17 mouse cellular contexts compared by ENCODE assay signal in genomic region chr10:62195376-62195775, GRCm38 (mm10). TPM values are rescaled to one million over a fixed set of nuclear protein-coding genes. Genes with fewer than 3 reads are reported as not detected.
DNase-seq lines count a peak whose midpoint lies in the region; ATAC-seq and TF ChIP-seq lines count a peak whose summit lies in the region.
"Had no signal": no experiment of that assay in that cellular context is flagged by ENCODE, and none has a peak within 500 bp of the region (broad histone marks: within the 10 kb centered on the region; RNA-seq: fewer than 3 reads in every experiment).

No protein-coding gene starts in this region.

- no peak for TF ChIP-seq CTCF in C2C12 (IDR thresholded peaks at IDR 0.05; ENCODE audit: control insufficient read depth, insufficient read depth, insufficient read length)
- TF ChIP-seq CTCF in hindbrain, postnatal 0 days (IDR thresholded peaks at IDR 0.05; ENCODE audit: low read depth): no peak

- H3K27me3 ChIP-seq in hindbrain, embryonic 15.5 days: no peaks in the 10 kb centered on the region
- H3K27me3 ChIP-seq in hindbrain, embryonic 14.5 days (ENCODE audit: control insufficient read depth, insufficient read depth, low read length): no peaks in the 10 kb centered on the region
- H3K27me3 ChIP-seq in C2C12 (ENCODE audit: control insufficient read depth, insufficient read depth, insufficient read length): no peaks in the 10 kb centered on the region
- no peaks in the 10 kb centered on the region for H3K27me3 ChIP-seq in hindbrain, postnatal 0 days (ENCODE audit: insufficient read depth, low read length)
- H3K27me3 ChIP-seq: heart, embryonic 15.5 days; Patski had no signal

- no peak overlapping the region for H3K4me2 ChIP-seq in hindbrain, embryonic 15.5 days
- H3K4me2 ChIP-seq in hindbrain, embryonic 14.5 days (replicated peaks): no peak overlapping the region
- H3K4me2 ChIP-seq in hindbrain, postnatal 0 days (ENCODE audit: low read depth, low read length): no peak overlapping the region
- H3K4me2 ChIP-seq: heart, embryonic 15.5 days had no signal

- H3K4me1 ChIP-seq in hindbrain, embryonic 15.5 days (replicated peaks): peaks cover 20% of the 10 kb centered on the region; the same call in 1 of the 2 replicates
- no peaks in the 10 kb centered on the region for H3K4me1 ChIP-seq in hindbrain, embryonic 14.5 days (replicated peaks; ENCODE audit: control insufficient read depth, insufficient read depth, low read length)
- H3K4me1 ChIP-seq in hindbrain, postnatal 0 days (ENCODE audit: insufficient read depth, low read length): peaks cover 8% of the 10 kb centered on the region; the same call in 1 of the 2 replicates

- H3K9me3 ChIP-seq in hindbrain, embryonic 15.5 days: no peaks in the 10 kb centered on the region
- H3K9me3 ChIP-seq in hindbrain, embryonic 14.5 days (ENCODE audit: control insufficient read depth, low read length): no peaks in the 10 kb centered on the region
- H3K9me3 ChIP-seq in hindbrain, postnatal 0 days (ENCODE audit: low read length): no peaks in the 10 kb centered on the region
- H3K9me3 ChIP-seq: heart, embryonic 15.5 days had no signal

- 64% methylated on average over 7 of the region's 7 CpGs for WGBS in hindbrain, embryonic 15.5 days
- 59% methylated on average over 7 of the region's 7 CpGs for WGBS in hindbrain, embryonic 14.5 days
- WGBS in hindbrain, postnatal 0 days: 60% methylated on average over 7 of the region's 7 CpGs

- peak; percentile 56 for DNase-seq in cerebellum, adult 9-11 months
- DNase-seq in hindbrain, embryonic 14.5 days (ENCODE audit: low spot score): no peak
- DNase-seq in hindbrain, postnatal 0 days (ENCODE audit: low spot score): no peak
- DNase-seq in embryo, embryonic 10.5 days (ENCODE audit: low spot score): no peak
- DNase-seq in cerebellum, postnatal 4 days (ENCODE audit: low spot score in 2 of 2): no peak
- DNase-seq: adrenal gland, postnatal 25 days; cerebellum, adult 11-12 months; kidney, adult 11 months had no signal

- H3K27ac ChIP-seq in hindbrain, embryonic 15.5 days (replicated peaks): peak overlapping the region; percentile 53
- no peak overlapping the region for H3K27ac ChIP-seq in hindbrain, embryonic 14.5 days
- peak overlapping the region; percentile 60; the same call in 1 of the 2 replicates for H3K27ac ChIP-seq in hindbrain, postnatal 0 days
- H3K27ac ChIP-seq: heart, embryonic 15.5 days had no signal

- H3ac ChIP-seq in C2C12 (ENCODE audit: control insufficient read depth, insufficient read length, low read depth): no peak overlapping the region

- no peaks in the 10 kb centered on the region for H3K79me3 ChIP-seq in C2C12 (ENCODE audit: low read depth)

- H3K4me3 ChIP-seq in hindbrain, embryonic 15.5 days: no peak overlapping the region
- H3K4me3 ChIP-seq in hindbrain, embryonic 14.5 days (replicated peaks; ENCODE audit: low read length): no peak overlapping the region
- no peak overlapping the region for H3K4me3 ChIP-seq in C2C12 (ENCODE audit: insufficient read depth, poor library complexity, severe bottlenecking)
- H3K4me3 ChIP-seq in hindbrain, postnatal 0 days (ENCODE audit: low read length): no peak overlapping the region
- H3K4me3 ChIP-seq: heart, embryonic 15.5 days had no signal

- no peaks in the 10 kb centered on the region for H3K79me2 ChIP-seq in C2C12 (ENCODE audit: control insufficient read depth, insufficient read depth)

- H3K9ac ChIP-seq in hindbrain, embryonic 15.5 days: no peak overlapping the region
- H3K9ac ChIP-seq in hindbrain, embryonic 14.5 days: no peak overlapping the region
- H3K9ac ChIP-seq in hindbrain, postnatal 0 days (replicated peaks; ENCODE audit: low read length): no peak overlapping the region
- H3K9ac ChIP-seq: heart, embryonic 15.5 days had no signal

- ATAC-seq in cerebellum, adult (ENCODE audit: insufficient number of reproducible peaks, low FRiP score, low TSS enrichment): no peak
- no peak for ATAC-seq in hindbrain, embryonic 15.5 days (ENCODE audit: low FRiP score, low read depth)
- no peak for ATAC-seq in hindbrain, embryonic 14.5 days (ENCODE audit: low FRiP score)
- no peak for ATAC-seq in hindbrain, postnatal 0 days
- ATAC-seq: CD4-positive, CD25-positive, alpha-beta regulatory T cell, adult 4 months; Patski had no signal

- no peaks in the 10 kb centered on the region for H3K36me3 ChIP-seq in hindbrain, embryonic 15.5 days
- no peaks in the 10 kb centered on the region for H3K36me3 ChIP-seq in hindbrain, embryonic 14.5 days (replicated peaks; ENCODE audit: control insufficient read depth, insufficient read depth)
- no peaks in the 10 kb centered on the region for H3K36me3 ChIP-seq in C2C12 (ENCODE audit: control insufficient read depth, insufficient read depth)
- no peaks in the 10 kb centered on the region for H3K36me3 ChIP-seq in hindbrain, postnatal 0 days (ENCODE audit: insufficient read depth, low read length)
- H3K36me3 ChIP-seq: heart, embryonic 15.5 days had no signal

TF ChIP-seq in C2C12, 6 proteins besides CTCF, POLR2A, EP300 and RAD21:
- TF ChIP-seq MYOD1 (IDR thresholded peaks at IDR 0.05; ENCODE audit: control insufficient read depth, insufficient read length, low read depth) (peak; percentile 57), FOSL1 (IDR thresholded peaks at IDR 0.05; ENCODE audit: insufficient read depth, low read length, poor library complexity, severe bottlenecking) (no peak), CEBPB (IDR thresholded peaks at IDR 0.05; ENCODE audit: low read depth) (no peak), MAX (IDR thresholded peaks at IDR 0.05) (peak; percentile 46)

RNA-seq across cellular contexts. Expression of gene Tspan15, which starts 35.7 kb away (rescaled TPM):
- polyA plus RNA-seq in hindbrain, embryonic 15.5 days (2015; fragmentation: Nextera tagmentation; extraction: Ambion mirVana): 19.9 and 22.2 TPM in 2 replicates
- 14.5 and 14.6 TPM in 2 replicates for polyA plus RNA-seq in hindbrain, embryonic 14.5 days (2014; fragmentation: Nextera tagmentation; extraction: Ambion mirVana)
- polyA plus RNA-seq in C2C12 (2012; fragmentation: generic; extraction: Trizol): 5.6 TPM
- total RNA-seq in hindbrain, postnatal 0 days (2014; rRNA removed): 30.8 and 38.3 TPM in 2 replicates
- polyA plus RNA-seq in hindbrain, postnatal 0 days (2015; fragmentation: Nextera tagmentation; extraction: Ambion mirVana): 20.4 and 21.4 TPM in 2 replicates

RNA-seq across cellular contexts. Expression of gene Fam241b, which starts 51.7 kb away (rescaled TPM):
- polyA plus RNA-seq in hindbrain, embryonic 15.5 days (2015; fragmentation: Nextera tagmentation; extraction: Ambion mirVana): 149 and 161 TPM in 2 replicates
- polyA plus RNA-seq in hindbrain, embryonic 14.5 days (2014; fragmentation: Nextera tagmentation; extraction: Ambion mirVana): 41.6 TPM in 2 replicates
- polyA plus RNA-seq in C2C12 (2012; fragmentation: generic; extraction: Trizol): 1.9 TPM
- total RNA-seq in hindbrain, postnatal 0 days (2014; rRNA removed): 92.9 and 97.9 TPM in 2 replicates
- polyA plus RNA-seq in hindbrain, postnatal 0 days (2015; fragmentation: Nextera tagmentation; extraction: Ambion mirVana): 143 and 152 TPM in 2 replicates
- total RNA-seq: megakaryocyte progenitor cell, adult 5-6 weeks; neutrophil, adult 5-6 weeks had no signal

RNA-seq across cellular contexts. Expression of gene Tacr2, which starts 56.9 kb away (rescaled TPM):
- polyA plus RNA-seq in hindbrain, embryonic 15.5 days (2015; fragmentation: Nextera tagmentation; extraction: Ambion mirVana): 0.07 TPM in 1 of 2 replicates, not detected in the other
- polyA plus RNA-seq in hindbrain, embryonic 14.5 days (2014; fragmentation: Nextera tagmentation; extraction: Ambion mirVana): 0.12 and 0.19 TPM in 2 replicates
- 0.04 TPM for polyA plus RNA-seq in C2C12 (2012; fragmentation: generic; extraction: Trizol)
- total RNA-seq in hindbrain, postnatal 0 days (2014; rRNA removed): not detected in 2 replicates
- 0.08 TPM in 2 replicates for polyA plus RNA-seq in hindbrain, postnatal 0 days (2015; fragmentation: Nextera tagmentation; extraction: Ambion mirVana)
- total RNA-seq: megakaryocyte progenitor cell, adult 5-6 weeks; neutrophil, adult 5-6 weeks had no signal
- polyA plus RNA-seq: CD4-positive, CD25-positive, alpha-beta regulatory T cell, adult 4 months; heart, embryonic 15.5 days; limb, embryonic 11.5 days had no signal

Comparison
In these comparisons a context has a peak if more than half of its experiments do, and no peak if none do; other contexts are left out.
1. RNA of gene Fam241b, which starts 51.7 kb away (polyA plus RNA-seq): 149 to 161 TPM in hindbrain, embryonic 15.5 days, 143 to 152 TPM in hindbrain, postnatal 0 days and 41.6 TPM in hindbrain, embryonic 14.5 days; 1.9 TPM in C2C12 (single experiment); every median in the first group is over 10 times any median in the second.